Mouse (Mus musculus) ES-Bruce4 (cell line): ENCODE results near the gene Ttc13. TPM values are rescaled to one million over a fixed set of nuclear protein-coding genes. Genes with fewer than 3 reads are reported as not detected.

ENCODE experiments used
- H3K27ac ChIP-seq: 2 replicates; pipeline ENCODE4 v1.5.1; 2012; ENCODE audit warnings: low read length, inconsistent platforms; ENCODE audit not compliant: insufficient read depth
- H3K27me3 ChIP-seq: 2 replicates; pipeline ENCODE4 v1.6.1; 2012; ENCODE audit warnings: mild to moderate bottlenecking, low read length, inconsistent platforms; ENCODE audit not compliant: control insufficient read depth, poor library complexity, insufficient read depth, severe bottlenecking
- H3K36me3 ChIP-seq: 2 replicates; pipeline ENCODE4 v1.6.1; 2012; ENCODE audit warnings: inconsistent platforms, mild to moderate bottlenecking, low read length, moderate library complexity; ENCODE audit not compliant: control insufficient read depth, poor library complexity, insufficient read depth, severe bottlenecking
- H3K4me1 ChIP-seq: one replicate; pipeline ENCODE4 v1.8.1; 2011; ENCODE audit warnings: low read length; ENCODE audit not compliant: control insufficient read depth, insufficient read depth
- H3K4me3 ChIP-seq: 2 replicates; pipeline ENCODE4 v1.5.1; 2011; ENCODE audit warnings: low read depth, mild to moderate bottlenecking, low read length
- H3K9ac ChIP-seq: 2 replicates; pipeline ENCODE4 v1.6.1; 2012; ENCODE audit warnings: low read depth, mild to moderate bottlenecking, inconsistent platforms; ENCODE audit not compliant: poor library complexity, severe bottlenecking
- H3K9me3 ChIP-seq: replicated peaks from 2 replicates; pipeline ENCODE4 v1.6.1; 2012; ENCODE audit warnings: mild to moderate bottlenecking, low read length, inconsistent platforms; ENCODE audit not compliant: control insufficient read depth, poor library complexity, insufficient read depth, severe bottlenecking
- CTCF ChIP-seq: IDR thresholded peaks from one replicate; pipeline ENCODE4 v1.8.1; 2011; ENCODE audit warnings: low read depth, low read length
- EP300 ChIP-seq: IDR thresholded peaks from 2 replicates; pipeline ENCODE4 v1.6.1; 2011; ENCODE audit warnings: low read depth, low read length; ENCODE audit not compliant: insufficient read depth
- POLR2A ChIP-seq: IDR thresholded peaks from one replicate; pipeline ENCODE4 v1.8.1; 2011; ENCODE audit warnings: low read length; ENCODE audit not compliant: insufficient read depth
- polyA plus RNA-seq: library from polyadenylated mRNA; stranded (reverse); fragments of >200 nt; gene quantifications from 2 replicates; pipeline ENCODE4 v1.2.4, GENCODE M21; 2011; ENCODE audit warnings: low read depth; ENCODE audit not compliant: missing spikeins, insufficient read depth, insufficient read length

Ttc13 gene
- polyA plus RNA-seq, 1 experiment = 57.1 TPM

DNA sequence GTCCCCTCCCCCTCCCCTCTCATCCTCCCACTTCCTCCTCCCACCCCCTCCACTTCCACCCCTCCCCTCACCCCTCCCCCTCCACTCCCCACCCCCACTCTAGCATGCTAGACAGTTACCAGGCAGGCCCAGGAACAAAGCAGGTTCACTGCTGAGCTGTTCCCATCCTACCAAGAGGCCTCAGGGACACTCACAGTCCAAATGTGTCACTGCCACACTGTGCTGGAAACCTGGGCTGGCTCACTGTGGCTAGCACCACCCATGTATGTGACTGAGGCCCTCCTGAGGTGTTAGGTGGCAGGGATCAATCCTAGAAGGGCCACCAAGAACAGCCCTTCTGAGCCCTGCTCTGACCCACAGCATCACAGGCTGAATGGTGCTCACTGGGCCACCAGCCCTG lies 73.5 kb downstream of the Ttc13 start:
- Histone ChIP-seq H3K27ac (no peak overlapping the region), H3K27me3 (no peaks in the 10 kb centered on the region), H3K4me1 (peaks cover 6% of the 10 kb centered on the region), H3K36me3 (no peaks in the 10 kb centered on the region), H3K9me3 (no peaks in the 10 kb centered on the region), H3K4me3 (no peak overlapping the region), H3K9ac (no peak overlapping the region)
- TF ChIP-seq CTCF = no peak
- TF ChIP-seq EP300 = no peak

DNA sequence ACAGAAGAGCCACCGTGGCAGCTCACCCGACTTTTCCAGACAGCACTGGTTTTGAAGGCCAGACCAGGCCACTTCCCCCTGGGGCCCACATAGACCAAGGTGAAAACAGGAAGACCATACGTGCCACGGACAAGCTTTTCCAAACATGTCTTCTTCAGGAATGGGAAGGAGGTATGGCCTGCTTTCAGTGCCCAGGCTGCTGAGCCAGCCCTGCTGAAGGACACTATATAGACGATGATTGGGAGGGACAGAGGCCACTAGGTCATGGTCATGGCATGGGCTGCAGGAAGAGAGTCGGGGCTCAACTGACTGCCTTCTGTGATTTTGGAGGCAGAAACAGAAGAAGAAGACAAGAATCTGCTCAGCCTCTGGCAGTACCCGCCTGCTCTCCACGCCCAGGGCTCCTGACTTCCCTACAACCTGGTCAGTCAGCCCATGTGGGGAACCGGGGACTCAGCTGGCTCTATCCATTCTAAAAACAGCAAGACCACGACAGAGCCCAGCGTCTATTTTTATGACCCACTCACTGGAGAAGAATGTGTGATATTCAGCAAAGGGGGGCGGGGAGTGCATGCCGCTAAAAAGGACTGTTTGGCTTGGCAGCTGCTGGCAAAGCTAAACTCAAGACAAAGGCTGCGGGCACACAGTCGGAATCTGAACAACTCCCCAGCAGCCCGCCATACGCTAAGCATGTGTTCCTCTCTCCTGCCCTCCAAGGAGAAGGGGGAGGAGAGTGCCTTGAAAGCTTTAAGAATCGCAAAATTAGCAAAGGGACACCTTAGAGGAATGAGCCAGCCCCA lies 78.0 kb downstream of the Ttc13 start:
- Histone ChIP-seq H3K4me1 (peaks cover 6% of the 10 kb centered on the region), H3K27me3 (no peaks in the 10 kb centered on the region), H3K9me3 (no peaks in the 10 kb centered on the region), H3K4me3 (no peak overlapping the region), H3K9ac (no peak overlapping the region), H3K36me3 (peaks cover 3% of the 10 kb centered on the region; the same call in 1 of the 2 replicates), H3K27ac (no peak overlapping the region)
- TF ChIP-seq EP300 (no peak), POLR2A (no peak), CTCF (no peak)

DNA sequence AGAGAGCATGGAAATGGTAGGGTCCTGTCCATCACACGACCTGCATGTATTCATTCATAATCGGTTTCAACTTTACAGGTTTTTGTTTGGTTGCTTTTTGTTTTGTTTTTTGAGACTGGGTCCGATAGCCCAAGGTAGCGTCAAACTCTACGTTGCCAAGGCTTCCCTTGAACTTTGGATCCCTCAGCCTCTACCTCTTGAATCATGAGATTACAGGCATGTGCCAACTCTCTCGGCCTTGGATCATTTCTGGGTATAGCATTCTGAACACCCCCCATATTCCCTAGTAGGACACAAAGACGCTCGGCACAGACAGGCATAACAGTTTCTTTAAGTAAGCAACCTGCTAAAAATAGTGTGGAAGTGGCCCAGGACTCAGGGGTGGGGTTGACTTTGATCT lies 80.2 kb downstream of the Ttc13 start:
- TF ChIP-seq POLR2A = no peak
- no peak for TF ChIP-seq EP300
- no peak for TF ChIP-seq CTCF

DNA sequence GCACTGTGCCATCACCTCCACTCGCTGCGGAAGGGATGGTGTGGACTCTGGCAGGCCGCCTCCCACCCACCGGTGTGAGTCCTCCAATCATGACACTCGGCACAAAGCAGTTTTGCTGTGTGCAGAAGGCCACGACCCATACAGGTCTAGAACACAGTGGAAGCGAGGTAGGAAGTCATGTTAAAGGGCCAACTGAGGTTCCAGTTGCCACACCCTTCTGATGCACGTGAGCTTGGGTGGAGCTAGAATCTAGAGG lies 86.6 kb downstream of the Ttc13 start:
- no peaks in the 10 kb centered on the region for H3K9me3 ChIP-seq
- no peak for TF ChIP-seq POLR2A
- TF ChIP-seq EP300 = no peak
- no peak for TF ChIP-seq CTCF

More for the DNA sequence above, 80.2 kb downstream of the Ttc13 start:
- H3K4me3 ChIP-seq = no peak overlapping the region
- peaks cover 2% of the 10 kb centered on the region for H3K4me1 ChIP-seq
- peaks cover 3% of the 10 kb centered on the region; the same call in 1 of the 2 replicates for H3K36me3 ChIP-seq
- no peak overlapping the region for H3K9ac ChIP-seq
- H3K27ac ChIP-seq = no peak overlapping the region
- no peaks in the 10 kb centered on the region for H3K27me3 ChIP-seq
- no peaks in the 10 kb centered on the region for H3K9me3 ChIP-seq

DNA sequence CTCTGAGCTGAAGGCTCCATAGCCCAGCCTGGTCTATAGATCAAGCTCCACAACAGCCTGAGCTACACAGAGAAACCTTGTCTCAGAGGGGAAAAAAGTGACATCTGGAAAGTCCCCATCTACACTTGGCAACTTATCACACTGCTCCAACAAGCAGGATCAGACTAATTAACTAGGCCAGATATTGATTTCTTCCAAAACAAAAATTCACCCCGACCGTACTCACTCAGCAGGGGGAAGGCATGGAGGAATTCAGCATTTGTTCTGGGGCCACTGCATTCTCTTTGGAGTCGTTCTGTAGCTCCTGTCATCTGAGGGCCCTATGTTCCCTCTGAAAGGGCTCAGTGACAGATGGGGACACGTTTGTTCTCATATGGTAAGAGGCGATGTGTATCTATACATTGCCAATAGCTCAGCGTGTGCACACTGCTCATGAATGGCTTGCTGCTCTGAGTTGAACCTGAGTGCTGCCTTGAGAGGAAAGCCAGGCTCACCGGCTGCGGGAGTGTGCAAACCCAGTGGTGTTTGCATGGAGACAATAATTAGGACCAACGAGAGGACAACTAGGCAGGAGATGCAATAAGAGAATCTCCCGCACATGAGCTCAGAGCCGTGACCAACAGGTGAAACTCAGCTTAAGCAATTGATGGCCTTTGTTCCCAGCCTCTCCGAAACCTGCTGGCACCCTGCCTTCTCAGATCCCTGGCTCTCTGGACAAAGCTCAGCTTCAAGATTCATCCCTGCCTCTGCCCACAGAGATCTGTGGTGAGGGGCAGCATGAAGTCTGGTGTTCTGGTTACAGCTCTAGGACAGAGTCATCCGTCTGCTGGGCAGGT lies 87.2 kb downstream of the Ttc13 start:
- Histone ChIP-seq H3K27ac (no peak overlapping the region), H3K4me3 (no peak overlapping the region), H3K36me3 (peaks cover 3% of the 10 kb centered on the region; the same call in 1 of the 2 replicates), H3K9ac (no peak overlapping the region), H3K9me3 (no peaks in the 10 kb centered on the region), H3K4me1 (peaks cover 5% of the 10 kb centered on the region), H3K27me3 (no peaks in the 10 kb centered on the region)
- TF ChIP-seq EP300 (no peak), POLR2A (no peak)

More for the DNA sequence above, 86.6 kb downstream of the Ttc13 start:
- Histone ChIP-seq H3K36me3 (peaks cover 3% of the 10 kb centered on the region; the same call in 1 of the 2 replicates), H3K4me3 (no peak overlapping the region), H3K27ac (no peak overlapping the region), H3K4me1 (peaks cover 5% of the 10 kb centered on the region), H3K27me3 (no peaks in the 10 kb centered on the region), H3K9ac (no peak overlapping the region)

DNA sequence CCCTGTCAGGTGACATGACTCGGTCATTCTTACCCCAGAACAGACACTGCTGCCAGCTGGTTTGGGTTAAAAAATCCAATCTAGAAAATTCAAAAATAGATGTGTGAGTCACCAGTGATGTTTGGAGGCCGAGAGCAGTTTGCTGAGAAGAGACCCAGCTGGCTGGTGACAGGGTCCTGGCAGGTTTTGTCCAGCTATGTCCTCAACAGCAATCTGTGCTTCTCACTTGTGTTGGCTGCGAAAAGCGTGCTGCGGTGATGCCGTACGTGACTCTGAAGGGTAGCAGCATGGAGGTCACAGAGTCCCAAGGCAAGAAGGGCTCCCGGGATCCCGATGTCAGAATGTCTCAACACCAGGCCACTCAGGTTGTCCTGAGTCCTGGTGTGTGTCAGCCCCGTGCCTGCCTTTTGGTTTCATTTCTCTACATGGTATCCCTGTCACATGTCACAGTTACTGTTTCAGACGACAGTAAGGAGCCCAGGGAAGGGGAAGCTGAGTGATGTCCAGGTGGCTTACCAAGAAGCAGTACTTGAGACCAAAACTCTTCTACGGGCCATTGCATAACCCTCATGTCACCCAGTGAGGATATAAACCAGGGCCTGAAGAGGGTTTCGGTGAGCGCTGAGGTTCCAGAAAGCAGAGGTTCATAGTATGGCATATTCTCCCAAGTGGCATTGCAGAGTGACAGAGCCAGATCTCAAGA lies 88.6 kb downstream of the Ttc13 start:
- H3K9ac ChIP-seq = no peak overlapping the region
- H3K4me3 ChIP-seq = no peak overlapping the region
- H3K9me3 ChIP-seq = no peaks in the 10 kb centered on the region
- no peaks in the 10 kb centered on the region for H3K36me3 ChIP-seq
- TF ChIP-seq POLR2A = no peak
- no peak for TF ChIP-seq EP300
- TF ChIP-seq CTCF = no peak
- H3K4me1 ChIP-seq = peaks cover 5% of the 10 kb centered on the region
- no peak overlapping the region for H3K27ac ChIP-seq
- H3K27me3 ChIP-seq = no peaks in the 10 kb centered on the region
